Mouse (Mus musculus) kidney, embryonic 14.5 days (tissue): ENCODE measurements around the gene 2310039H08Rik. TPM values are rescaled to one million over a fixed set of nuclear protein-coding genes. Genes with fewer than 3 reads are reported as not detected.

Source experiments
- polyA plus RNA-seq: library from polyadenylated mRNA; unstranded; fragments of >200 nt; fragmentation: Nextera tagmentation; extraction: Ambion mirVana; gene quantifications from 2 replicates; pipeline ENCODE4 v1.2.1, GENCODE M21; 2014

2310039H08Rik gene
- polyA plus RNA-seq, 1 experiment from 2014 or later, result 73.6 TPM

Other genes with a start within 250 kb of the 2310039H08Rik start
- gene Cul9, start 226.2 kb upstream of the 2310039H08Rik start, polyA plus RNA-seq, result 3.0 and 4.8 TPM in 2 replicates
- gene Srf, start 216.5 kb upstream of the 2310039H08Rik start, polyA plus RNA-seq, result 10.3 and 12.8 TPM in 2 replicates
- 58.5 and 64.1 TPM in 2 replicates for gene Ptk7, start 143.1 kb upstream of the 2310039H08Rik start, polyA plus RNA-seq
- gene Klc4, start 126.6 kb upstream of the 2310039H08Rik start, polyA plus RNA-seq, result 22.0 and 31.5 TPM in 2 replicates
- 121 and 141 TPM in 2 replicates for gene Mrpl2, start 126.4 kb upstream of the 2310039H08Rik start, polyA plus RNA-seq
- 40.7 and 42.6 TPM in 2 replicates for gene Cul7, start 122.3 kb upstream of the 2310039H08Rik start, polyA plus RNA-seq
- gene Rrp36, start 98.3 kb upstream of the 2310039H08Rik start, polyA plus RNA-seq, result 54.0 and 66.5 TPM in 2 replicates
- gene Mea1, start 93.8 kb upstream of the 2310039H08Rik start, polyA plus RNA-seq, result 148 and 174 TPM in 2 replicates
- gene Klhdc3, start 91.7 kb upstream of the 2310039H08Rik start, polyA plus RNA-seq, result 91.0 and 110 TPM in 2 replicates
- gene Ppp2r5d, start 67.5 kb upstream of the 2310039H08Rik start, polyA plus RNA-seq, result 61.1 and 99.9 TPM in 2 replicates
- gene Pex6, start 61.2 kb upstream of the 2310039H08Rik start, polyA plus RNA-seq, result 20.5 and 21.0 TPM in 2 replicates
- 0.43 and 1.0 TPM in 2 replicates for gene Gnmt, start 43.5 kb upstream of the 2310039H08Rik start, polyA plus RNA-seq
- 61.7 and 71.5 TPM in 2 replicates for gene Cnpy3, start 20.4 kb upstream of the 2310039H08Rik start, polyA plus RNA-seq
- 0.38 and 0.56 TPM in 2 replicates for gene Ptcra, start 8.9 kb upstream of the 2310039H08Rik start, polyA plus RNA-seq
- gene Rpl7l1, start 10.0 kb downstream of the 2310039H08Rik start, polyA plus RNA-seq, result 139 and 164 TPM in 2 replicates
- gene Bicral, start 85.8 kb downstream of the 2310039H08Rik start, polyA plus RNA-seq, result 2.6 and 5.2 TPM in 2 replicates
- gene Tbcc, start 118.0 kb downstream of the 2310039H08Rik start, polyA plus RNA-seq, result 71.0 and 82.1 TPM in 2 replicates
- gene Prph2, start 137.8 kb downstream of the 2310039H08Rik start, polyA plus RNA-seq, result 0.18 and 0.26 TPM in 2 replicates
- gene Ubr2, start 237.9 kb downstream of the 2310039H08Rik start, polyA plus RNA-seq, result 18.9 and 30.4 TPM in 2 replicates